Mouse (Mus musculus): ENCODE results near the gene H2-Eb1. TPM values are rescaled to one million over a fixed set of nuclear protein-coding genes. Genes with fewer than 3 reads are reported as not detected.

The H2-Eb1 gene
- polyA plus RNA-seq, 1 experiment from 2014 or later: 2.5 TPM

GRCm38 (mm10) chr17:34315512-34315911, 9.8 kb downstream of the H2-Eb1 start:
- Histone ChIP-seq H3K9ac (ENCODE audit: low read depth, low read length) (no peak overlapping the region), H3K4me2 (replicated peaks; ENCODE audit: low read depth, low read length) (no peak overlapping the region), H3K9me3 (ENCODE audit: control insufficient read depth, low read length) (no peaks in the 10 kb centered on the region), H3K4me3 (ENCODE audit: low read depth, low read length) (no peak overlapping the region), H3K36me3 (ENCODE audit: control insufficient read depth, insufficient read depth, low read length) (no peaks in the 10 kb centered on the region), H3K27me3 (ENCODE audit: control insufficient read depth, insufficient read depth, low read length) (no peaks in the 10 kb centered on the region), H3K27ac (ENCODE audit: low read depth, low read length) (no peak overlapping the region), H3K4me1 (replicated peaks; ENCODE audit: control insufficient read depth, insufficient read depth, low read length) (no peaks in the 10 kb centered on the region)
- DNase-seq (ENCODE audit: low spot score) (no peak), ATAC-seq (ENCODE audit: low FRiP score) (no peak)
- WGBS: 89% methylated on average over 1 of the region's 1 CpGs

GRCm38 (mm10) chr17:34316697-34317096, 11.0 kb downstream of the H2-Eb1 start:
- Histone ChIP-seq H3K27me3 (ENCODE audit: control insufficient read depth, insufficient read depth, low read length) (no peaks in the 10 kb centered on the region), H3K9ac (ENCODE audit: low read depth, low read length) (no peak overlapping the region), H3K4me3 (ENCODE audit: low read depth, low read length) (no peak overlapping the region), H3K27ac (ENCODE audit: low read depth, low read length) (no peak overlapping the region), H3K36me3 (ENCODE audit: control insufficient read depth, insufficient read depth, low read length) (no peaks in the 10 kb centered on the region), H3K4me1 (replicated peaks; ENCODE audit: control insufficient read depth, insufficient read depth, low read length) (no peaks in the 10 kb centered on the region), H3K9me3 (ENCODE audit: control insufficient read depth, low read length) (no peaks in the 10 kb centered on the region), H3K4me2 (replicated peaks; ENCODE audit: low read depth, low read length) (no peak overlapping the region)
- DNase-seq (ENCODE audit: low spot score) (no peak), ATAC-seq (ENCODE audit: low FRiP score) (no peak)
- whole genome bisulfite sequencing: 73% methylated on average over 2 of the region's 2 CpGs

GRCm38 (mm10) chr17:34317275-34317674, 11.6 kb downstream of the H2-Eb1 start:
- WGBS: 45% methylated on average over 2 of the region's 2 CpGs

GRCm38 (mm10) chr17:34325436-34325835, 19.8 kb downstream of the H2-Eb1 start, which contains the start of gene H2-Eb2:
TSS of gene H2-Eb2 (plus strand) at chr17:34325665.
- Histone ChIP-seq H3K4me3 (ENCODE audit: low read depth, low read length) (no peak within 1 kb of the TSS), H3K27ac (ENCODE audit: low read depth, low read length) (no peak within 1 kb of the TSS), H3K9ac (ENCODE audit: low read depth, low read length) (no peak within 1 kb of the TSS), H3K4me1 (replicated peaks; ENCODE audit: control insufficient read depth, insufficient read depth, low read length) (no peaks in the 10 kb centered on the region), H3K36me3 (ENCODE audit: control insufficient read depth, insufficient read depth, low read length) (no peaks in the 10 kb centered on the region), H3K27me3 (ENCODE audit: control insufficient read depth, insufficient read depth, low read length) (no peaks in the 10 kb centered on the region), H3K4me2 (replicated peaks; ENCODE audit: low read depth, low read length) (no peak within 1 kb of the TSS), H3K9me3 (ENCODE audit: control insufficient read depth, low read length) (no peaks in the 10 kb centered on the region)
- DNase-seq (ENCODE audit: low spot score): no peak
- no peak for ATAC-seq (ENCODE audit: low FRiP score)
- 58% methylated on average over 4 of the region's 4 CpGs for WGBS

More at GRCm38 (mm10) chr17:34317275-34317674, 11.6 kb downstream of the H2-Eb1 start:
- no peak overlapping the region for H3K4me2 ChIP-seq (replicated peaks; ENCODE audit: low read depth, low read length)
- H3K4me3 ChIP-seq (ENCODE audit: low read depth, low read length): no peak overlapping the region
- ATAC-seq (ENCODE audit: low FRiP score): no peak
- no peak for DNase-seq (ENCODE audit: low spot score)
- no peaks in the 10 kb centered on the region for H3K4me1 ChIP-seq (replicated peaks; ENCODE audit: control insufficient read depth, insufficient read depth, low read length)
- H3K36me3 ChIP-seq (ENCODE audit: control insufficient read depth, insufficient read depth, low read length): no peaks in the 10 kb centered on the region
- no peaks in the 10 kb centered on the region for H3K27me3 ChIP-seq (ENCODE audit: control insufficient read depth, insufficient read depth, low read length)
- H3K9ac ChIP-seq (ENCODE audit: low read depth, low read length): no peak overlapping the region
- H3K27ac ChIP-seq (ENCODE audit: low read depth, low read length): no peak overlapping the region
- H3K9me3 ChIP-seq (ENCODE audit: control insufficient read depth, low read length): no peaks in the 10 kb centered on the region

- H3K36me3 ChIP-seq (ENCODE audit: control insufficient read depth, insufficient read depth, low read length): no peaks in the 10 kb centered on the region
- 74% methylated on average over 3 of the region's 3 CpGs for WGBS
- no peak overlapping the region for H3K4me3 ChIP-seq (ENCODE audit: low read depth, low read length)
- H3K27me3 ChIP-seq (ENCODE audit: control insufficient read depth, insufficient read depth, low read length): no peaks in the 10 kb centered on the region
- H3K4me2 ChIP-seq (replicated peaks; ENCODE audit: low read depth, low read length): no peak overlapping the region
- H3K4me1 ChIP-seq (replicated peaks; ENCODE audit: control insufficient read depth, insufficient read depth, low read length): no peaks in the 10 kb centered on the region
- DNase-seq (ENCODE audit: low spot score) (no peak), ATAC-seq (ENCODE audit: low FRiP score) (no peak)
- H3K9me3 ChIP-seq (ENCODE audit: control insufficient read depth, low read length): no peaks in the 10 kb centered on the region
- H3K27ac ChIP-seq (ENCODE audit: low read depth, low read length): no peak overlapping the region
- no peak overlapping the region for H3K9ac ChIP-seq (ENCODE audit: low read depth, low read length)
These were observed 20.7 kb downstream of the H2-Eb1 start for GRCm38 (mm10) chr17:34326373-34326772.

GRCm38 (mm10) chr17:34329807-34330206, 24.1 kb downstream of the H2-Eb1 start:
- Histone ChIP-seq H3K4me2 (replicated peaks; ENCODE audit: low read depth, low read length) (no peak overlapping the region), H3K4me3 (ENCODE audit: low read depth, low read length) (no peak overlapping the region), H3K9ac (ENCODE audit: low read depth, low read length) (no peak overlapping the region), H3K27me3 (ENCODE audit: control insufficient read depth, insufficient read depth, low read length) (no peaks in the 10 kb centered on the region), H3K4me1 (replicated peaks; ENCODE audit: control insufficient read depth, insufficient read depth, low read length) (no peaks in the 10 kb centered on the region), H3K9me3 (ENCODE audit: control insufficient read depth, low read length) (no peaks in the 10 kb centered on the region), H3K36me3 (ENCODE audit: control insufficient read depth, insufficient read depth, low read length) (no peaks in the 10 kb centered on the region), H3K27ac (ENCODE audit: low read depth, low read length) (no peak overlapping the region)
- 73% methylated on average over 2 of the region's 2 CpGs for WGBS
- no peak for DNase-seq (ENCODE audit: low spot score)
- ATAC-seq (ENCODE audit: low FRiP score): no peak

GRCm38 (mm10) chr17:34331200-34331599, 25.5 kb downstream of the H2-Eb1 start:
- Histone ChIP-seq H3K36me3 (ENCODE audit: control insufficient read depth, insufficient read depth, low read length) (no peaks in the 10 kb centered on the region), H3K27me3 (ENCODE audit: control insufficient read depth, insufficient read depth, low read length) (no peaks in the 10 kb centered on the region), H3K4me2 (replicated peaks; ENCODE audit: low read depth, low read length) (no peak overlapping the region), H3K4me3 (ENCODE audit: low read depth, low read length) (no peak overlapping the region), H3K9ac (ENCODE audit: low read depth, low read length) (no peak overlapping the region), H3K27ac (ENCODE audit: low read depth, low read length) (no peak overlapping the region), H3K4me1 (replicated peaks; ENCODE audit: control insufficient read depth, insufficient read depth, low read length) (no peaks in the 10 kb centered on the region), H3K9me3 (ENCODE audit: control insufficient read depth, low read length) (no peaks in the 10 kb centered on the region)
- no peak for ATAC-seq (ENCODE audit: low FRiP score)
- DNase-seq (ENCODE audit: low spot score): no peak
- 93% methylated on average over 1 of the region's 1 CpGs for WGBS

- Histone ChIP-seq H3K36me3 (ENCODE audit: control insufficient read depth, insufficient read depth, low read length) (no peaks in the 10 kb centered on the region), H3K4me1 (replicated peaks; ENCODE audit: control insufficient read depth, insufficient read depth, low read length) (no peaks in the 10 kb centered on the region), H3K4me2 (replicated peaks; ENCODE audit: low read depth, low read length) (no peak overlapping the region), H3K9ac (ENCODE audit: low read depth, low read length) (no peak overlapping the region), H3K27me3 (ENCODE audit: control insufficient read depth, insufficient read depth, low read length) (no peaks in the 10 kb centered on the region), H3K4me3 (ENCODE audit: low read depth, low read length) (no peak overlapping the region), H3K27ac (ENCODE audit: low read depth, low read length) (no peak overlapping the region), H3K9me3 (ENCODE audit: control insufficient read depth, low read length) (no peaks in the 10 kb centered on the region)
- DNase-seq (ENCODE audit: low spot score) (no peak), ATAC-seq (ENCODE audit: low FRiP score) (no peak)
- 40% methylated on average over 3 of the region's 3 CpGs for WGBS
These were observed 35.1 kb downstream of the H2-Eb1 start for GRCm38 (mm10) chr17:34340619-34341402.

- Histone ChIP-seq H3K9me3 (ENCODE audit: control insufficient read depth, low read length) (no peaks in the 10 kb centered on the region), H3K4me1 (replicated peaks; ENCODE audit: control insufficient read depth, insufficient read depth, low read length) (no peaks in the 10 kb centered on the region), H3K27ac (ENCODE audit: low read depth, low read length) (no peak overlapping the region), H3K4me3 (ENCODE audit: low read depth, low read length) (no peak overlapping the region), H3K36me3 (ENCODE audit: control insufficient read depth, insufficient read depth, low read length) (no peaks in the 10 kb centered on the region), H3K9ac (ENCODE audit: low read depth, low read length) (no peak overlapping the region), H3K4me2 (replicated peaks; ENCODE audit: low read depth, low read length) (no peak overlapping the region), H3K27me3 (ENCODE audit: control insufficient read depth, insufficient read depth, low read length) (no peaks in the 10 kb centered on the region)
- 89% methylated on average over 4 of the region's 4 CpGs for WGBS
- ATAC-seq (ENCODE audit: low FRiP score): no peak
- no peak for DNase-seq (ENCODE audit: low spot score)
These were observed 39.2 kb downstream of the H2-Eb1 start for GRCm38 (mm10) chr17:34344882-34345281.
